Mouse (Mus musculus) central nervous system, embryonic 18 days (tissue): ENCODE results near the gene Wfdc6a. TPM values are rescaled to one million over a fixed set of nuclear protein-coding genes. Genes with fewer than 3 reads are reported as not detected.

Source experiments
- polyA plus RNA-seq: library from polyadenylated mRNA; depleted of rRNA; stranded (reverse); fragments of >200 nt; gene quantifications from 2 replicates; pipeline ENCODE4 v1.2.3, GENCODE M21; 2012; rRNA removed

The Wfdc6a gene
- polyA plus RNA-seq: 0.15 TPM in 1 of 2 replicates, not detected in the other

DNA sequence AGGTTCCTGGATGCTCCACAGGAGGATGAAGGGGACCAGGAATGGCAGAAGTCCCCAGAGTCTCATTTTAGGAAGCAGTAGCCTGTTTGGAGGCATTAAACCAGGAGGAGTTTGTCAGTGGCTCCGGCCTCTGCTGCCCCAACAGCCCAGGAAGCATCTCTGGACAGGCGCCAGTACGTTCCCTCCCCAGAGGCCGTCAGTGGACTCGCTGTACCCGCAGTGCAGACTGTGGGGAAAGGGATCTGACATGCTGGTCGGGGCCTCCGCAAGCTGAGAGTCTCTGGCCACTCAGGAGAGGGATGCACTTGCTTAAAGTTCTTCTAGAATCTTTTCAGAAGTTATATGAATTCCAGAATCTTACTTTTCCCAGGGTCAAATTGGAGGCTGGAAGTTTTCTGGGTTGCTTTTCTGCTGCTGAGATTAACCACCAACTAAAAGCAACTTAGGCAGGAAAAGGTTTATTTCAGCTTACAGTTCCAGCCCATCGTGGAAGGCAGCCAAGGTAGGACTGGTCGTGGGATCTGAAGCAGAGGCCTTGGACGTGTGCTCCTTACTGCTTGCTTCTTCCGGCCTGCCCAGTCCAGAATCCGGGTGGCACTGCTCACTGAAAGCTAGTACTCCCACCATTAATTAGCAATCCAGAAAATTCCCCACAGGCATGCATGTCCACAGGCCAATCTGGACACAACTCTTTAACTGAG is at the start of gene Wfdc6a:
Gene Wfdc6a, minus strand, starts transcription at position 423 of the 701 bp plus-strand sequence.

DNA sequence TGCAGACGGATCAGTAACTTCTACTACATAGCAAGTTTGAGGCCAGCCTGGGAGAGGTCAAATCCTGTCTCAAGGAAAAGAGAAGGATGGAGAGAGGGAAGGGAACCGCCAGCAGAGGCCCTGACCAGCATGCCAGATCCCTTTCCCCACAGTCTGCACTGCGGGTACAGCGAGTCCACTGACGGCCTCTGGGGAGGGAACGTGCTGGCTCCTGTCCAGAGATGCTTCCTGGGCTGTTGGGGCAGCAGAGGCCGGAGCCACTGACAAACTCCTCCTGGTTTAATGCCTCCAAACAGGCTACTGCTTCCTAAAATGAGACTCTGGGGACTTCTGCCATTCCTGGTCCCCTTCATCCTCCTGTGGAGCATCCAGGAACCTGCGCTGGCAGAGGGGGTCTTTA is 28.2 kb upstream of the Wfdc6a start, which contains the start of the genes Wfdc6b and Wfdc8:
Gene Wfdc6b, plus strand, starts transcription at position 52 of the 400 bp plus-strand sequence.
Gene Wfdc8, minus strand, starts transcription at position 156 of the 400 bp plus-strand sequence.

DNA sequence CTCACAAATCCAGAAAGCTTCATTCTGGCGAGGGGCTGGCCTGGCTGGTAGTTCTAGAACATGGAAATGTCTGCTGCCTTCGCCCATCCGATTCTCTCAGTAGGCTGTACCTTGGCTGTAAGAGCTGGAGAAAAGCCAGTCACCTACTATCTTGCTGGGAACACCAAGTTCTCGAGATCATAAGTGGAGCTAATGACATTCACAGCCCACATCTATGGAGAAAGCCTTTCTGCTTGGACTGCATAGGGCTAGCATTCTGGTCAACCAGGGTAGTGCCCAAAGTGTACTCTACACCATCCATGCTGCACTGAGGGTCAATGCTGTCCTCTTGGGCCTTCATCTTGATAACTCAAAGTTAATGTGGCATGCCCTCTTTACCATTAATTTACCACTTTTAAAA is 8.2 kb upstream of the Wfdc6a start, which contains the start of gene Eppin:
Gene Eppin, minus strand, starts transcription at position 101 of the 400 bp plus-strand sequence.

DNA sequence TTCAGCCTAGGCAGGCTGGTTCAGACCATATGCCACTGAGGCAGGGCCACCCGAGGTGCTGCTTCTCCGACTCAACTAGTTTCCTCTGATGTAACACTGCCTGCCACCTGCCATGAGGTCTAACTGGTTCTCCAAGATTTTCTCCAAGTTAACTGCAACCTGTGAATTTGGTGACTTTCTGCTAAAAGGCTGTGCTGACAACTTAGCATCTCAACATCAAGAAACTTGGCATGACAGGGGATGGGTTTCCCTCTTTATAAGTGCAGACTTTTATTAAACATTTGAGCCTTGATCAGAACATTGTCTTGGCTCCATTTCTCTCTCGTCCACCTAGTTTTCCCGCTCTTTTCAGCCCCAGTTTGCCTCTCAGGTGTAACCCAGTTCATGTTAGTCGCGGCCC is 11.9 kb downstream of the Wfdc6a start, which contains the start of gene Spint3:
Gene Spint3, minus strand, starts transcription at position 101 of the 400 bp plus-strand sequence.

GRCm38 (mm10) chr2:164562391-164563188 is 22.7 kb downstream of the Wfdc6a start, which contains the start of gene Wfdc2:
TSS of gene Wfdc2 (plus strand) at chr2:164562413.

Other genes starting within 250 kb of the Wfdc6a start
- gene Slpi, start 196.4 kb downstream of the Wfdc6a start, polyA plus RNA-seq: 0.16 and 0.70 TPM in 2 replicates
- 0.23 and 0.35 TPM in 2 replicates for gene Rbpjl, start 182.3 kb downstream of the Wfdc6a start, polyA plus RNA-seq
- 7.2 and 8.0 TPM in 2 replicates for gene Matn4, start 180.3 kb downstream of the Wfdc6a start, polyA plus RNA-seq
- 4.0 and 5.1 TPM in 2 replicates for gene Sdc4, start 141.6 kb downstream of the Wfdc6a start, polyA plus RNA-seq
- gene Sys1, start 128.5 kb downstream of the Wfdc6a start, polyA plus RNA-seq: 64.2 TPM in 2 replicates
- gene Gm20458, start 124.5 kb downstream of the Wfdc6a start, polyA plus RNA-seq: 9.1 and 11.2 TPM in 2 replicates
- gene Trp53tg5, start 111.7 kb downstream of the Wfdc6a start, polyA plus RNA-seq: not detected in 2 replicates
- gene Dbndd2, start 99.3 kb downstream of the Wfdc6a start, polyA plus RNA-seq: 21.0 and 24.6 TPM in 2 replicates
- gene Pigt, start 87.9 kb downstream of the Wfdc6a start, polyA plus RNA-seq: 81.4 and 104 TPM in 2 replicates
- gene Wfdc2, start 23.0 kb downstream of the Wfdc6a start, polyA plus RNA-seq: 2.1 and 3.3 TPM in 2 replicates
- gene Spint3, start 12.0 kb downstream of the Wfdc6a start, polyA plus RNA-seq: not detected in 2 replicates
- not detected in 2 replicates for gene Eppin, start 8.1 kb upstream of the Wfdc6a start, polyA plus RNA-seq
- not detected in 2 replicates for gene Wfdc6b, start 28.1 kb upstream of the Wfdc6a start, polyA plus RNA-seq
- gene Wfdc8, start 28.2 kb upstream of the Wfdc6a start, polyA plus RNA-seq: not detected in 2 replicates
- gene Wfdc16, start 53.3 kb upstream of the Wfdc6a start, polyA plus RNA-seq: not detected in 2 replicates
- gene Wfdc10, start 70.6 kb upstream of the Wfdc6a start, polyA plus RNA-seq: 0.21 TPM in 1 of 2 replicates, not detected in the other
- not detected in 2 replicates for gene Wfdc9, start 71.1 kb upstream of the Wfdc6a start, polyA plus RNA-seq
- not detected in 2 replicates for gene Wfdc11, start 88.6 kb upstream of the Wfdc6a start, polyA plus RNA-seq
- gene Wfdc13, start 99.7 kb upstream of the Wfdc6a start, polyA plus RNA-seq: not detected in 2 replicates
- gene Spint4, start 113.1 kb upstream of the Wfdc6a start, polyA plus RNA-seq: not detected in 2 replicates
- not detected in 2 replicates for gene Spint5, start 129.9 kb upstream of the Wfdc6a start, polyA plus RNA-seq
- 1.0 and 1.3 TPM in 2 replicates for gene Wfdc3, start 160.5 kb upstream of the Wfdc6a start, polyA plus RNA-seq
- gene Dnttip1, start 160.5 kb upstream of the Wfdc6a start, polyA plus RNA-seq: 51.1 and 51.2 TPM in 2 replicates
- gene Ube2c, start 184.5 kb upstream of the Wfdc6a start, polyA plus RNA-seq: 38.6 and 43.3 TPM in 2 replicates
- 1.3 and 106 TPM in 2 replicates for gene Tnnc2, start 194.5 kb upstream of the Wfdc6a start, polyA plus RNA-seq
- gene Snx21, start 200.4 kb upstream of the Wfdc6a start, polyA plus RNA-seq: 47.2 TPM in 2 replicates
- gene Acot8, start 219.4 kb upstream of the Wfdc6a start, polyA plus RNA-seq: 28.9 and 30.7 TPM in 2 replicates
- gene Zswim3, start 219.7 kb upstream of the Wfdc6a start, polyA plus RNA-seq: 9.1 and 9.4 TPM in 2 replicates
- 8.7 and 11.1 TPM in 2 replicates for gene Zswim1, start 237.2 kb upstream of the Wfdc6a start, polyA plus RNA-seq
- 0.12 TPM in 1 of 2 replicates, not detected in the other for gene Spata25, start 243.1 kb upstream of the Wfdc6a start, polyA plus RNA-seq
- gene Ctsa, start 247.4 kb upstream of the Wfdc6a start, polyA plus RNA-seq: 116 TPM in 2 replicates
- gene Neurl2, start 248.0 kb upstream of the Wfdc6a start, polyA plus RNA-seq: 5.8 and 5.9 TPM in 2 replicates